Mouse (Mus musculus): ENCODE measurements around the gene Acsbg2.

GRCm38 (mm10) chr17:56833381-56833780 is 40.9 kb downstream of the Acsbg2 start:
- no peak; the same call in 1 of the 2 replicates for TF ChIP-seq CHD2 (IDR thresholded peaks at IDR 0.05; ENCODE audit: low read depth, low read length)
- no peak for TF ChIP-seq ZC3H11A (IDR thresholded peaks at IDR 0.05; ENCODE audit: borderline replicate concordance, low read depth, low read length)
- TF ChIP-seq HCFC1 (IDR thresholded peaks at IDR 0.05; ENCODE audit: borderline replicate concordance, insufficient read depth, low read length), result no peak
- no peak for TF ChIP-seq ZNF384 (IDR thresholded peaks at IDR 0.05; ENCODE audit: low read depth, low read length)
- no peak for TF ChIP-seq MAFK (IDR thresholded peaks at IDR 0.05; ENCODE audit: insufficient read depth, low read depth, low read length)
